Mouse (Mus musculus): ENCODE measurements at regions not wholly inside any gene's neighbourhood (a gene's known extent, or its start where the extent isn't known, plus 50 kb on each side); places are given as distances from the start of the nearest gene placed in this dataset.
"Not testable (repeated sequence)": the region's sequence is repeated elsewhere in the genome, so short reads cannot be mapped to it uniquely, and the experiment has no call there.

GRCm38 (mm10) chrX:15322207-15322839 lies 1111.4 kb downstream of the H2al1n start:
- Histone ChIP-seq H3K36me3 (ENCODE audit: control insufficient read depth, insufficient read depth, low read length) (no peaks in the 10 kb centered on the region), H3K27me3 (ENCODE audit: control insufficient read depth, insufficient read depth, low read length) (no peaks in the 10 kb centered on the region), H3K4me1 (ENCODE audit: control insufficient read depth, insufficient read depth, low read length) (no peaks in the 10 kb centered on the region), H3K9me3 (ENCODE audit: control insufficient read depth, low read length) (no peaks in the 10 kb centered on the region), H3K9ac (ENCODE audit: low read depth, low read length) (no peak overlapping the region), H3K4me2 (replicated peaks; ENCODE audit: low read depth, low read length) (no peak overlapping the region; the same call in 1 of the 2 replicates), H3K4me3 (ENCODE audit: low read length) (no peak overlapping the region), H3K27ac (ENCODE audit: low read depth, low read length) (no peak overlapping the region)
- ATAC-seq (ENCODE audit: low FRiP score, low TSS enrichment) = peak; percentile 99
- WGBS = 9% methylated on average over 7 of the region's 7 CpGs

DNA sequence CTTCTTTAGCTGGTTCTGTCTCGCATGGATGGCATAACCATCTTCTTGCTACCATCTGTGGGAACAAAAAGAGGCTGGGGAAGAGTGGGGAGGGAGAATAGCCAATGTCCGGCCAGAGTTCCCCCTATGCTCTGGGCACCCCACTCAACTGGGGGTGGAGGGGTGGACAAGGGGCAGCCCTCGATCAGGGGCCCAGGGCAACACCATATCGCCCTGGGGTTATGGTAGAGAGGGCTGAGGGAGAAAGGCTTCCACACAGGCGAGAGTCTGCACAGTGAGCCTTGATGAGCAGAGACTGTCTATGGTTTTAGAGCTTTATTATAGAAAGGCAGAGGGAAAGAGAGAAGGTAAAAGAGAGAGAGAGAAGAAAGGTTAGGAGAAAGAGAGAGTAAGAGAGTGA lies 1112.0 kb downstream of the H2al1n start:
- Histone ChIP-seq H3K27ac (ENCODE audit: low read depth, low read length) (no peak overlapping the region), H3K4me2 (replicated peaks; ENCODE audit: low read depth, low read length) (no peak overlapping the region), H3K9ac (ENCODE audit: low read depth, low read length) (no peak overlapping the region), H3K36me3 (ENCODE audit: control insufficient read depth, insufficient read depth, low read length) (no peaks in the 10 kb centered on the region), H3K4me3 (ENCODE audit: low read length) (no peak overlapping the region), H3K9me3 (ENCODE audit: control insufficient read depth, low read length) (no peaks in the 10 kb centered on the region), H3K27me3 (ENCODE audit: control insufficient read depth, insufficient read depth, low read length) (no peaks in the 10 kb centered on the region), H3K4me1 (ENCODE audit: control insufficient read depth, insufficient read depth, low read length) (no peaks in the 10 kb centered on the region)
- ATAC-seq (ENCODE audit: low FRiP score, low TSS enrichment) = no peak; the same call in 1 of the 2 replicates
- WGBS = 44% methylated on average over 5 of the region's 5 CpGs

DNA sequence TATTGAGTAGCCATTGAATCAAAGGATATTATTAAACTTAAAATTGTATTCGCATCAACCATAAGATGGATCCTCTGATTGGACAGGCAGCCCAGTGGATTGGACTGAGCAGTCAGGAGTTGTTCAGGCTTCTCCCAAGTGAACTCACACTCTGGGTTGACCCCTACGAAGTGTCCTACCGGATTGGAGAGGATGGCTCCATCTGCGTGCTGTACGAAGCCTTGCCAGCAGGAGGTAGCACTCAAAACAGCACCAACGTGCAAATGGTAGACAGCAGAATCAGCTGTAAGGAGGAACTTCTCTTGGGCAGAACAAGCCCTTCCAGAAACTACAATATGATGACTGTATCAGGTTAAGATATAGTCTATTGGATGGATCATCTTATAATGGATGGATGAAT lies 1154.2 kb downstream of the H2al1n start:
- not testable (repeated sequence) for H3K36me3 ChIP-seq (ENCODE audit: control insufficient read depth, insufficient read depth, low read length); H3K27me3 ChIP-seq (ENCODE audit: control insufficient read depth, insufficient read depth, low read length); H3K4me2 ChIP-seq (replicated peaks; ENCODE audit: low read depth, low read length); H3K4me3 ChIP-seq (ENCODE audit: low read length); H3K4me1 ChIP-seq (ENCODE audit: control insufficient read depth, insufficient read depth, low read length); H3K27ac ChIP-seq (ENCODE audit: low read depth, low read length); H3K9ac ChIP-seq (ENCODE audit: low read depth, low read length); H3K9me3 ChIP-seq (ENCODE audit: control insufficient read depth, low read length)
- ATAC-seq (ENCODE audit: low FRiP score, low TSS enrichment) = peak; percentile 66; the same call in 1 of the 2 replicates
- WGBS = 80% methylated on average over 6 of the region's 6 CpGs
